Mouse (Mus musculus): Measurements from ENCODE around the gene Pard3. TPM values are rescaled to one million over a fixed set of nuclear protein-coding genes. Genes with fewer than 3 reads are reported as not detected.
A peak's percentile ranks its signal among the peaks of the same experiment; 100 is the strongest.

The Pard3 gene
- polyA plus RNA-seq, 1 experiment from 2014 or later = 33.8 TPM

- no peak overlapping the region for H3K4me3 ChIP-seq (ENCODE audit: low read depth, low read length)
- no peak overlapping the region for H3K4me2 ChIP-seq
- H3K27me3 ChIP-seq (ENCODE audit: insufficient read depth, low read length) = no peaks in the 10 kb centered on the region
- no peak overlapping the region for H3K9ac ChIP-seq
- peaks cover 21% of the 10 kb centered on the region for H3K4me1 ChIP-seq (ENCODE audit: insufficient read depth)
- ATAC-seq (ENCODE audit: insufficient read depth) = no peak
- no peak overlapping the region for H3K27ac ChIP-seq (ENCODE audit: low read depth)
- H3K9me3 ChIP-seq (ENCODE audit: low read depth, low read length) = no peaks in the 10 kb centered on the region
- DNase-seq = no peak
- H3K36me3 ChIP-seq (ENCODE audit: insufficient read depth) = no peaks in the 10 kb centered on the region
- TF ChIP-seq CTCF (IDR thresholded peaks at IDR 0.05; ENCODE audit: low read depth) = no peak
Measured at GRCm38 (mm10) chr8:127066501-127066900, 2.8 kb downstream of the Pard3 start.

- no peak overlapping the region for H3K9ac ChIP-seq
- H3K9me3 ChIP-seq (ENCODE audit: low read depth, low read length) = no peaks in the 10 kb centered on the region
- H3K36me3 ChIP-seq (ENCODE audit: insufficient read depth) = no peaks in the 10 kb centered on the region
- ATAC-seq (ENCODE audit: insufficient read depth) (no peak), DNase-seq (no peak)
- H3K4me3 ChIP-seq (ENCODE audit: low read depth, low read length) = no peak overlapping the region
- no peak overlapping the region for H3K4me2 ChIP-seq
- no peak for TF ChIP-seq CTCF (IDR thresholded peaks at IDR 0.05; ENCODE audit: low read depth)
- H3K27me3 ChIP-seq (ENCODE audit: insufficient read depth, low read length) = no peaks in the 10 kb centered on the region
- 67% methylated on average over 3 of the region's 3 CpGs for WGBS
- H3K27ac ChIP-seq (ENCODE audit: low read depth) = no peak overlapping the region
- H3K4me1 ChIP-seq (ENCODE audit: insufficient read depth) = peaks cover 15% of the 10 kb centered on the region
Measured at GRCm38 (mm10) chr8:127068719-127069118, 5.0 kb downstream of the Pard3 start.

GRCm38 (mm10) chr8:127070225-127070624 is 6.5 kb downstream of the Pard3 start:
- TF ChIP-seq CTCF (IDR thresholded peaks at IDR 0.05; ENCODE audit: low read depth) = no peak
- H3K9ac ChIP-seq = no peak overlapping the region

DNA sequence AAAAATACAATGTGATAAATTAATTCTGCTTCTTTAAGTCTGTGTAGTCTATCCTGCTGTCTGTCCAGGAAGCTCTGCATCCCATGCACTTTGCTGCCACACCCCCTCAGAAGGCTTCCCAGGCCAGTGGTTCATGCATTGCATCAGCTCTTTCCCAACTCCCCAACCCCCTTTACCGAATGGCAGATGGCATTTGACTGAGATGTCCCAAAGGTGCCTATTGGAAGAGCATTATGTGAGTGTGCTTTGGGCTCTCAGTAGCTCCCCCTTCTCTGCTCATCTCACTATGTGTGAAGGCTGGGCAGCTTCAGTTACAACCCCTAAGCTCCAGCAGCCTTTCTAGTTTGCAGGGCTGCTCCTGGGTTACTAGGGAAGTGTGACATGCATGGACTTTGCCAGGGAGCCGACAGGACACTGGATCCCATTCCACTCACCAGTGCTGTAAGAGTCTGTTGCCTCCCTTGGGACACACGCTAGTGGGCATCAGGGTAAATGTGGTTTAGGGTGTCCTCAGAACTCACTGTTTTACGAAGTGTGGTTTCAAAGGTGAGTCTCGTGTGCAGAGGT is 9.4 kb downstream of the Pard3 start:
- no peak for ATAC-seq (ENCODE audit: insufficient read depth)
- peaks cover 17% of the 10 kb centered on the region for H3K4me1 ChIP-seq (ENCODE audit: insufficient read depth)
- H3K27me3 ChIP-seq (ENCODE audit: insufficient read depth, low read length) = no peaks in the 10 kb centered on the region
- no peaks in the 10 kb centered on the region for H3K36me3 ChIP-seq (ENCODE audit: insufficient read depth)
- H3K4me3 ChIP-seq (ENCODE audit: low read depth, low read length) = no peak overlapping the region
- H3K27ac ChIP-seq (ENCODE audit: low read depth) = no peak overlapping the region
- DNase-seq = no peak
- H3K4me2 ChIP-seq = no peak overlapping the region
- no peak overlapping the region for H3K9ac ChIP-seq
- TF ChIP-seq CTCF (IDR thresholded peaks at IDR 0.05; ENCODE audit: low read depth) = no peak
- no peaks in the 10 kb centered on the region for H3K9me3 ChIP-seq (ENCODE audit: low read depth, low read length)
- 59% methylated on average over 5 of the region's 5 CpGs for WGBS

More at GRCm38 (mm10) chr8:127070225-127070624, 6.5 kb downstream of the Pard3 start:
- no peaks in the 10 kb centered on the region for H3K27me3 ChIP-seq (ENCODE audit: insufficient read depth, low read length)
- H3K4me2 ChIP-seq = no peak overlapping the region
- peak; percentile 60; the same call in 1 of the 2 replicates for ATAC-seq (ENCODE audit: insufficient read depth)
- peaks cover 15% of the 10 kb centered on the region for H3K4me1 ChIP-seq (ENCODE audit: insufficient read depth)
- H3K27ac ChIP-seq (ENCODE audit: low read depth) = no peak overlapping the region
- peak; percentile 79 for DNase-seq
- no peaks in the 10 kb centered on the region for H3K36me3 ChIP-seq (ENCODE audit: insufficient read depth)
- H3K4me3 ChIP-seq (ENCODE audit: low read depth, low read length) = no peak overlapping the region
- WGBS = 58% methylated on average over 3 of the region's 3 CpGs
- H3K9me3 ChIP-seq (ENCODE audit: low read depth, low read length) = no peaks in the 10 kb centered on the region

DNA sequence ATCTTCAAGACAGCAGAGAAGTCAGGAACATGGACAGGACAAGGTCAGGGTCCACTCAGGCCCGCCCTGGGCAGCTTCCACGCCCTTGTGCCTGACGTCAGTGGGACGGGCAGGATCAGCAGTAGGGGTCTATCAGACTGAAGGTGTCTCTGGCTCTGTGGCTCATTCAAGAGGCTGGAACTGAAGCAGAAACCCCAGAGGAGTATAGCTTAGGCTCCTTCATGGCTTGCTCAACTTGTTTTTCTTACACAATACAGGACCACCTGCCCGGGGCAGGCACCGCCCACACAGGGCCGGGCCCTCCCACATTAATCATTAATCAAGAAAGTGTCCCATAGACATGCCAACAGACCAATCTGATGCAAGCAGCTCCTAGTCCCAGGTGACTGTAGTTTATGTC is 12.8 kb downstream of the Pard3 start:
- TF ChIP-seq CTCF (IDR thresholded peaks at IDR 0.05; ENCODE audit: low read depth) = no peak
- no peak overlapping the region for H3K9ac ChIP-seq
- WGBS = 70% methylated on average over 7 of the region's 7 CpGs
- peak; percentile 62 for ATAC-seq (ENCODE audit: insufficient read depth)
- H3K9me3 ChIP-seq (ENCODE audit: low read depth, low read length) = no peaks in the 10 kb centered on the region
- peaks cover 24% of the 10 kb centered on the region; the same call in 1 of the 2 replicates for H3K4me1 ChIP-seq (ENCODE audit: insufficient read depth)
- 0 out of 2 replicates have a peak overlapping the region, but pooled peaks have one; percentile 16 for H3K27ac ChIP-seq (ENCODE audit: low read depth)
- H3K27me3 ChIP-seq (ENCODE audit: insufficient read depth, low read length) = no peaks in the 10 kb centered on the region
- no peak overlapping the region for H3K4me3 ChIP-seq (ENCODE audit: low read depth, low read length)
- no peak overlapping the region for H3K4me2 ChIP-seq
- DNase-seq = peak; percentile 54
- H3K36me3 ChIP-seq (ENCODE audit: insufficient read depth) = no peaks in the 10 kb centered on the region

DNA sequence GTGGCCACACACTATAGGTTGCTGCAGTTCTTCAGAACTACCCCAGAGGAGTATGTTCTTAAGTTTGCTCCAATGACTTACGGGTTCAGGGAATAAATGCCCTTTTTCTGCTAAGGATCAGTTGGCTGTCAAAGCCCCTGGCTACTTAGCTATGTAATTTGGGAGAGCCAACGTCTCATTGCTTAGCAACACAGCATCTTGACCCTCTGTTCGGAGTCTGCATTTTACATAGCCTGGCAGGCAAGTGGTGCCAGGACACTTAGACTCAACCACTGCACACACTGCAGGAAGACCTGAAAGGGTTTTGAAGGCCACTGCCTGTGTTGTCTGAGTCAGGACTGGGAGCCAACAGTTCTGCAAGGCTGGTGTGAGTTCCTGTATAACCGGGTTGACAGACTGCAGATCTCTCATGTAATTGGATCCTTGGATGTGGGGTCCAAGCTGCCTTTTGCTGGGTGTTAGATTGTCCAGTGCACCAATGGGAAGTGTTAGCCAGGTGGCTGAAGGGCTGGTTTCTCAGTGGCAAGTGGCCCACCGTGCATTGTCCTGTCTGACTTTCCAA is 15.6 kb downstream of the Pard3 start:
- ATAC-seq (ENCODE audit: insufficient read depth) = no peak
- no peak for TF ChIP-seq CTCF (IDR thresholded peaks at IDR 0.05; ENCODE audit: low read depth)
- no peaks in the 10 kb centered on the region for H3K36me3 ChIP-seq (ENCODE audit: insufficient read depth)
- no peak overlapping the region for H3K4me2 ChIP-seq
- H3K4me3 ChIP-seq (ENCODE audit: low read depth, low read length) = no peak overlapping the region
- 41% methylated on average over 5 of the region's 5 CpGs for WGBS
- no peak overlapping the region for H3K9ac ChIP-seq
- peaks cover 25% of the 10 kb centered on the region; the same call in 1 of the 2 replicates for H3K4me1 ChIP-seq (ENCODE audit: insufficient read depth)
- no peaks in the 10 kb centered on the region for H3K9me3 ChIP-seq (ENCODE audit: low read depth, low read length)
- no peak for DNase-seq
- H3K27me3 ChIP-seq (ENCODE audit: insufficient read depth, low read length) = no peaks in the 10 kb centered on the region
- no peak overlapping the region for H3K27ac ChIP-seq (ENCODE audit: low read depth)

DNA sequence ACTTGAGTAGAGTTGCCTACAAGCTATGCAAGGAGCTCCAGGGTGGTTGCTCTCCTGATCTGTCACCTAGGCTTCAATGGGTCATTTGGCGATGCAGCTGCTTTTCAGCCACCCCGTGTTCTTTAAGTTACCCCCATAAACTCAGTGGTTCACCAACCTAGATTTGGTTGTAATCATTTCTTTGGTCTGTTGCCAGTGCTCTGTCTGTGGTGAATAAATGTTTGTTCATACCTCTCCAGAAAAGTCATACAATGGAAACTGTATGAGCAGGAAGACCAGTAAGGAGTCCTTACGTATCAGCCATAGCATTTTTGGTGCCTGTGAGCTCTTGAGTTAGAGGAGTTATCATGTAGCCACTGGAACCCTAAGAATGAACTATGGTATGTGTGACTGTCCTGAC is 17.6 kb downstream of the Pard3 start:
- ATAC-seq (ENCODE audit: insufficient read depth) (no peak), DNase-seq (no peak)
- TF ChIP-seq CTCF (IDR thresholded peaks at IDR 0.05; ENCODE audit: low read depth) = no peak
- Histone ChIP-seq H3K4me2 (no peak overlapping the region), H3K4me3 (ENCODE audit: low read depth, low read length) (no peak overlapping the region), H3K27me3 (ENCODE audit: insufficient read depth, low read length) (no peaks in the 10 kb centered on the region), H3K27ac (ENCODE audit: low read depth) (0 out of 2 replicates have a peak overlapping the region, but pooled peaks have one; percentile 15), H3K4me1 (ENCODE audit: insufficient read depth) (peaks cover 22% of the 10 kb centered on the region; the same call in 1 of the 2 replicates), H3K9ac (no peak overlapping the region), H3K9me3 (ENCODE audit: low read depth, low read length) (no peaks in the 10 kb centered on the region), H3K36me3 (ENCODE audit: insufficient read depth) (no peaks in the 10 kb centered on the region)
- 57% methylated on average over 3 of the region's 3 CpGs for WGBS
